Mouse (Mus musculus): ENCODE data around the gene Bcar3. TPM values are rescaled to one million over a fixed set of nuclear protein-coding genes. Genes with fewer than 3 reads are reported as not detected.

Gene Bcar3
- polyA plus RNA-seq, 1 experiment from 2014 or later = 23.4 TPM

GRCm38 (mm10) chr3:122324528-122324927, 30.6 kb downstream of the Bcar3 start:
- 89% methylated on average over 3 of the region's 3 CpGs for WGBS

DNA sequence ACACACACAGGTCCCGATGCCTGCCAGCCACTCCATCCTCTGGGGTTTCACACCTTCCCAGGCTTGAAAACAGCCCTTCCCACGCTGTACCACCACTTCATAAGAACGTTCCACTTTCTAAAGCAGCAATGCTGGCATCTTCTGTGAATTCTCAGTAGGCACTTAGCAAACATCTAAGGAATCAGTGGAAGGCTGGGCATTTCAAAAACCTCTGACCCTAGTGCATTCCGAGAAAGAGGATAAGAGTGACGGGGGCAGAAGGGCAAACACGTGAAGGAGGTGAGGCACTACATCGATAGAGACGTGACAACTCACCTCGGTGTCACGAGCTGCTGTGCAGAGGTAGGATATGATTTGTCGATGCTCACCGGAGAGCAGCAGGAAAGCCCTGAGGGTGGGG, 36.5 kb downstream of the Bcar3 start:
- ATAC-seq = peak; percentile 70; the same call in 1 of the 2 replicates
- Histone ChIP-seq H3K4me2 (replicated peaks) (no peak overlapping the region), H3K4me3 (replicated peaks) (no peak overlapping the region), H3K27ac (no peak overlapping the region), H3K36me3 (no peaks in the 10 kb centered on the region), H3K9me3 (no peaks in the 10 kb centered on the region), H3K4me1 (replicated peaks) (peaks cover 7% of the 10 kb centered on the region; the same call in 1 of the 2 replicates), H3K27me3 (replicated peaks) (no peaks in the 10 kb centered on the region), H3K9ac (no peak overlapping the region)
- 54% methylated on average over 12 of the region's 12 CpGs for WGBS

More at GRCm38 (mm10) chr3:122324528-122324927, 30.6 kb downstream of the Bcar3 start:
- 0 out of 2 replicates have a peak, but pooled peaks have one; percentile 28 for ATAC-seq
- Histone ChIP-seq H3K4me3 (replicated peaks) (no peak overlapping the region), H3K27ac (no peak overlapping the region), H3K4me2 (replicated peaks) (no peak overlapping the region), H3K9me3 (no peaks in the 10 kb centered on the region), H3K36me3 (no peaks in the 10 kb centered on the region), H3K9ac (no peak overlapping the region), H3K27me3 (replicated peaks) (no peaks in the 10 kb centered on the region), H3K4me1 (replicated peaks) (no peaks in the 10 kb centered on the region; the same call in 1 of the 2 replicates)

- Histone ChIP-seq H3K9ac (no peak overlapping the region), H3K27me3 (replicated peaks) (no peaks in the 10 kb centered on the region), H3K4me2 (replicated peaks) (no peak overlapping the region), H3K27ac (no peak overlapping the region), H3K4me1 (replicated peaks) (peaks cover 7% of the 10 kb centered on the region; the same call in 1 of the 2 replicates), H3K36me3 (no peaks in the 10 kb centered on the region), H3K9me3 (no peaks in the 10 kb centered on the region), H3K4me3 (replicated peaks) (no peak overlapping the region)
- ATAC-seq = no peak
- WGBS = 56% methylated on average over 4 of the region's 4 CpGs
Observed at GRCm38 (mm10) chr3:122333493-122333892, 39.6 kb downstream of the Bcar3 start.

DNA sequence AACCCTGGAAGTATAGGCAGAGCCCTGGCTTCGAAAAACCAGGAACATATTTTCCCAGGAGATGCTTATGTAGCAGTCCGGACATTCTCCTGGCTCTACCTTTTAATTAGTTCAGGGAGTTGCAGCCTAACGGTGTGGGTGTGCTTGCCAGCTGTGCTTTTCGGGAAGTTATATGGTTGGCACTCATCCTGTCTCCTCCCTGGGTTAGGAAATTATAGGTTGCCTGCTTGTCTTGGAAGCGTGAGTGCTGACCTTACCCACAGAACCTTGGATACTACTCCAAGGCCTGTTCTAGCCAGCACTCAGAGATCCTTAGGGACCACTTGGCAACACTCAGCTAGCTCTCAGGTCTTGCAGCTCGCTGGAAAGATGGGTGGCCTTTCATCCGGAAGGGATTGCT, 40.0 kb downstream of the Bcar3 start:
- 55% methylated on average over 7 of the region's 7 CpGs for WGBS
- H3K9me3 ChIP-seq = no peaks in the 10 kb centered on the region
- no peak overlapping the region for H3K4me2 ChIP-seq (replicated peaks)
- no peak overlapping the region for H3K4me3 ChIP-seq (replicated peaks)
- H3K27ac ChIP-seq = no peak overlapping the region
- no peaks in the 10 kb centered on the region for H3K36me3 ChIP-seq
- H3K9ac ChIP-seq = no peak overlapping the region
- ATAC-seq = no peak
- H3K27me3 ChIP-seq (replicated peaks) = no peaks in the 10 kb centered on the region
- peaks cover 7% of the 10 kb centered on the region; the same call in 1 of the 2 replicates for H3K4me1 ChIP-seq (replicated peaks)

- no peak overlapping the region for H3K4me2 ChIP-seq (replicated peaks)
- H3K27me3 ChIP-seq (replicated peaks) = no peaks in the 10 kb centered on the region
- no peak for ATAC-seq
- 45% methylated on average over 7 of the region's 7 CpGs for WGBS
- H3K9ac ChIP-seq = no peak overlapping the region
- H3K4me3 ChIP-seq (replicated peaks) = no peak overlapping the region
- H3K27ac ChIP-seq = no peak overlapping the region
- peaks cover 7% of the 10 kb centered on the region; the same call in 1 of the 2 replicates for H3K4me1 ChIP-seq (replicated peaks)
- H3K9me3 ChIP-seq = no peaks in the 10 kb centered on the region
- H3K36me3 ChIP-seq = no peaks in the 10 kb centered on the region
Observed at GRCm38 (mm10) chr3:122334375-122334774, 40.4 kb downstream of the Bcar3 start.

DNA sequence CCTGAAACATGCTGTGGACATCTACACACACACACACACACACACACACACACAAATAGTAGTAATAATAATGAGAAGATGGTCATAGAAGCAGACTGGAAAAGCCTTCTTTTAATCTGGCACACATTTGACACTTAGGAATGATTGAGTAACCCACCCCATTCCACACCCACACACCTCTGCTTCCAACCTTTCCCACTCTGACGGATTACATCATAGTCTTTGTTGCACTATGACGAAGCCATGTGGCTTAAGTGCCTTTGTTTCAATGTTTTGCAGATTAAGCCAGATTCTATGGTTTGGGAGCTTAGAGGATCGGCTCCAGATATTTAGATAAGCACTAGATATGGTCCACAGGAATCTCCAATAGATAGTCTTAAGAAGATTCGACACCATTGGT, 42.1 kb downstream of the Bcar3 start:
- H3K4me2 ChIP-seq (replicated peaks) = no peak overlapping the region
- no peaks in the 10 kb centered on the region for H3K36me3 ChIP-seq
- no peak overlapping the region for H3K27ac ChIP-seq
- ATAC-seq = no peak
- H3K27me3 ChIP-seq (replicated peaks) = no peaks in the 10 kb centered on the region
- 85% methylated on average over 4 of the region's 4 CpGs for WGBS
- H3K4me1 ChIP-seq (replicated peaks) = peaks cover 9% of the 10 kb centered on the region; the same call in 1 of the 2 replicates
- no peak overlapping the region for H3K9ac ChIP-seq
- no peak overlapping the region for H3K4me3 ChIP-seq (replicated peaks)
- no peaks in the 10 kb centered on the region for H3K9me3 ChIP-seq

GRCm38 (mm10) chr3:122337992-122338391, 44.1 kb downstream of the Bcar3 start:
- Histone ChIP-seq H3K27me3 (replicated peaks) (no peaks in the 10 kb centered on the region), H3K4me1 (replicated peaks) (peaks cover 9% of the 10 kb centered on the region; the same call in 1 of the 2 replicates), H3K9me3 (no peaks in the 10 kb centered on the region), H3K9ac (no peak overlapping the region), H3K27ac (no peak overlapping the region), H3K4me2 (replicated peaks) (no peak overlapping the region), H3K4me3 (replicated peaks) (no peak overlapping the region), H3K36me3 (no peaks in the 10 kb centered on the region)
- WGBS = 58% methylated on average over 5 of the region's 5 CpGs
- ATAC-seq = no peak

DNA sequence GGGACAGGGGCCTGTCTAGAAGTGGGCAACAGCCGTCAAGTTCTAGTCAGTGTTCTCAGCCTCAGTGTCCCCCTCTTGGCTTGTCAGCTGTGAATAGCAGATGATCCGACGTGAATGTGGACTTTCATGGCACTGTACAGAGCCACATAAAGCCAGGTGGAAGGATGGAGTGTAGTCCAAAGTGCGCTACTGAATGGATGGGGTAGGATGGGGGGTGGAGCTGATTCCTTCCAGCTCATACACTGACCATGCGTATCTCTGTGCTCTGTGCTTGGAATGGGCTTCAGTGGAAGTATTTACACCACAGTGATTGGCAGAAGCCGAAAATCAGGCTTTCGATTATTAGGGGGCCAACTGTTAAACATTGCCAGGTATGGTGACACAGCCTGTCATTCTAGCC, 45.0 kb downstream of the Bcar3 start:
- 84% methylated on average over 7 of the region's 7 CpGs for WGBS
- ATAC-seq = peak; percentile 34
- H3K4me3 ChIP-seq (replicated peaks) = no peak overlapping the region
- H3K9me3 ChIP-seq = no peaks in the 10 kb centered on the region
- H3K36me3 ChIP-seq = no peaks in the 10 kb centered on the region
- H3K27ac ChIP-seq = no peak overlapping the region
- peaks cover 9% of the 10 kb centered on the region; the same call in 1 of the 2 replicates for H3K4me1 ChIP-seq (replicated peaks)
- H3K27me3 ChIP-seq (replicated peaks) = no peaks in the 10 kb centered on the region
- no peak overlapping the region for H3K9ac ChIP-seq
- no peak overlapping the region for H3K4me2 ChIP-seq (replicated peaks)

GRCm38 (mm10) chr3:122340135-122341068, 46.5 kb downstream of the Bcar3 start:
- Histone ChIP-seq H3K27me3 (replicated peaks) (no peaks in the 10 kb centered on the region), H3K4me2 (replicated peaks) (no peak overlapping the region), H3K9ac (no peak overlapping the region), H3K4me3 (replicated peaks) (no peak overlapping the region), H3K4me1 (replicated peaks) (0 out of 2 replicates have a peak, but pooled peaks cover 2% of the 10 kb centered on the region), H3K36me3 (no peaks in the 10 kb centered on the region), H3K9me3 (no peaks in the 10 kb centered on the region), H3K27ac (no peak overlapping the region)
- peak; percentile 74 for ATAC-seq
- 64% methylated on average over 13 of the region's 13 CpGs for WGBS

DNA sequence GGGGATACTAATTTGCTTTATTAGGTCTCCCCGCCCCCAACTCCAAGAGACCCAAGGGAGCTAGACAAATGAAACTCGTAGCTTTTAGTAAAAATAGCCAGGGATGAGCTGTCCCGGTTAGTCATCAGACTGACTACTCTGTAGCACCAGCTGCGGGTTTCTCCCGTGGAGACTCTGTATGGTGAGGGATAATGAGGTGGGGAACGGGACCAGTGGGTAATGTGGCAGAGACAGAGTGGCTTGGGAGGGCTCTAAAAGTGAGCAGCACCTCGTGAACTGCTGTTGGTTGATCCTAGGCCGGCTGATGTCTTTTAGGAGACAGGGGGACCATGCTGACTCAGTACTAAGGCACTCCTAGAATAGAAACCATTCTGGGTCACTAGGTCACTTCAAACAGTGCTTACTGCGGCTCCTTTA, 49.5 kb downstream of the Bcar3 start:
- H3K4me1 ChIP-seq (replicated peaks) = 0 out of 2 replicates have a peak, but pooled peaks cover 5% of the 10 kb centered on the region
- H3K9ac ChIP-seq = no peak overlapping the region
- no peak overlapping the region for H3K4me3 ChIP-seq (replicated peaks)
- H3K27ac ChIP-seq = no peak overlapping the region
- no peaks in the 10 kb centered on the region for H3K9me3 ChIP-seq
- WGBS = 71% methylated on average over 9 of the region's 9 CpGs
- no peak overlapping the region for H3K4me2 ChIP-seq (replicated peaks)
- no peaks in the 10 kb centered on the region for H3K36me3 ChIP-seq
- no peaks in the 10 kb centered on the region for H3K27me3 ChIP-seq (replicated peaks)
- ATAC-seq = no peak

- no peak overlapping the region for H3K4me2 ChIP-seq (replicated peaks)
- H3K9me3 ChIP-seq = no peaks in the 10 kb centered on the region
- ATAC-seq = no peak
- 0 out of 2 replicates have a peak, but pooled peaks cover 5% of the 10 kb centered on the region for H3K4me1 ChIP-seq (replicated peaks)
- no peak overlapping the region for H3K27ac ChIP-seq
- 68% methylated on average over 5 of the region's 5 CpGs for WGBS
- H3K9ac ChIP-seq = no peak overlapping the region
- no peak overlapping the region for H3K4me3 ChIP-seq (replicated peaks)
- no peaks in the 10 kb centered on the region for H3K36me3 ChIP-seq
- H3K27me3 ChIP-seq (replicated peaks) = no peaks in the 10 kb centered on the region
Observed at GRCm38 (mm10) chr3:122344350-122344749, 50.4 kb downstream of the Bcar3 start.

- no peak overlapping the region for H3K4me3 ChIP-seq (replicated peaks)
- no peaks in the 10 kb centered on the region for H3K36me3 ChIP-seq
- 0 out of 2 replicates have a peak, but pooled peaks cover 3% of the 10 kb centered on the region for H3K4me1 ChIP-seq (replicated peaks)
- 62% methylated on average over 1 of the region's 1 CpGs for WGBS
- H3K27ac ChIP-seq = no peak overlapping the region
- peak; percentile 80 for ATAC-seq
- H3K27me3 ChIP-seq (replicated peaks) = no peaks in the 10 kb centered on the region
- no peak overlapping the region for H3K9ac ChIP-seq
- H3K9me3 ChIP-seq = no peaks in the 10 kb centered on the region
- H3K4me2 ChIP-seq (replicated peaks) = no peak overlapping the region
Observed at GRCm38 (mm10) chr3:122345977-122346472, 52.1 kb downstream of the Bcar3 start.
